Comparison of ENCODE assay signal across 8 mouse cellular contexts in genomic region chr17:46858749-46859444, GRCm38 (mm10). TPM values are rescaled to one million over a fixed set of nuclear protein-coding genes. Genes with fewer than 3 reads are reported as not detected.
DNase-seq lines count a peak whose midpoint lies in the region; ATAC-seq and TF ChIP-seq lines count a peak whose summit lies in the region.

No protein-coding gene starts in this region.

- TF ChIP-seq EP300 in heart, adult 2 months (IDR thresholded peaks at IDR 0.05; ENCODE audit: insufficient read depth, low read depth, low read length), result no peak
- TF ChIP-seq EP300 in CH12.LX (IDR thresholded peaks at IDR 0.05; ENCODE audit: low read length), result no peak; the same call in 1 of the 2 replicates

- H3K36me3 ChIP-seq in heart, adult 2 months (ENCODE audit: control insufficient read depth, insufficient read depth, low read length), result peaks cover 2% of the 10 kb centered on the region; the same call in 1 of the 2 replicates
- peaks cover 0 to 11% of the 10 kb centered on the region in 2 experiments for H3K36me3 ChIP-seq in CH12.LX (replicated peaks in 1 of 2; ENCODE audit: control insufficient read depth in 1 of 2, insufficient read depth in 1 of 2, low read length in 1 of 2)
- no peaks in the 10 kb centered on the region for H3K36me3 ChIP-seq in forebrain, embryonic 16.5 days (ENCODE audit: control insufficient read depth, insufficient read depth)
- no peaks in the 10 kb centered on the region for H3K36me3 ChIP-seq in macrophage (ENCODE audit: inconsistent target)

- TF ChIP-seq CTCF in heart, adult 2 months (IDR thresholded peaks at IDR 0.05), result no peak
- TF ChIP-seq CTCF in CH12.LX (conservative IDR thresholded peaks at IDR 0.05 in 1 of 2, IDR thresholded peaks at IDR 0.05 in 1 of 2; ENCODE audit: low read depth in 2 of 2, low read length in 2 of 2), result no peak

- peak overlapping the region; percentile 100 for H3K27ac ChIP-seq in heart, adult 2 months
- no peak overlapping the region for H3K27ac ChIP-seq in CH12.LX (ENCODE audit: insufficient read depth, low read depth)
- peak overlapping the region; percentile 100 for H3K27ac ChIP-seq in forebrain, embryonic 16.5 days (ENCODE audit: low read length)
- no peak overlapping the region for H3K27ac ChIP-seq in macrophage

- no peaks in the 10 kb centered on the region for H3K9me3 ChIP-seq in CH12.LX (replicated peaks; ENCODE audit: low read length)
- H3K9me3 ChIP-seq in forebrain, embryonic 16.5 days (ENCODE audit: control insufficient read depth, low read length), result no peaks in the 10 kb centered on the region

- H3K4me2 ChIP-seq in CH12.LX (ENCODE audit: insufficient read depth, low read depth, poor library complexity, severe bottlenecking), result peak overlapping the region; percentile 83
- peak overlapping the region; percentile 47 for H3K4me2 ChIP-seq in forebrain, embryonic 16.5 days (ENCODE audit: low read length)

- in situ Hi-C loops in CH12.LX (cut with MboI; ENCODE audit: low pct_ligation_motif_present, low pct_unique_long_range_greater_than_20kb, low sequenced_read_pairs), result no loop called here

- H3K27me3 ChIP-seq in heart, adult 2 months (ENCODE audit: control insufficient read depth, insufficient read depth, low read length), result no peaks in the 10 kb centered on the region
- no peaks in the 10 kb centered on the region for H3K27me3 ChIP-seq in CH12.LX (replicated peaks)
- H3K27me3 ChIP-seq in forebrain, embryonic 16.5 days (replicated peaks; ENCODE audit: control insufficient read depth, insufficient read depth, low read length), result no peaks in the 10 kb centered on the region

- H3K79me2 ChIP-seq in heart, adult 2 months (replicated peaks; ENCODE audit: control insufficient read depth, insufficient read depth, low read length), result no peaks in the 10 kb centered on the region
- H3K79me2 ChIP-seq in CH12.LX (replicated peaks; ENCODE audit: control insufficient read depth, extremely low read depth, insufficient read depth, poor library complexity, severe bottlenecking) (peaks cover 28% of the 10 kb centered on the region), macrophage (ENCODE audit: inconsistent target) (peaks cover 26% of the 10 kb centered on the region)

- H3K4me3 ChIP-seq in heart, adult 2 months, result peak overlapping the region; percentile 86
- peak overlapping the region in 1 of 3 experiments; percentile 8 for H3K4me3 ChIP-seq in CH12.LX (replicated peaks in 1 of 3; ENCODE audit: low read depth in 2 of 3, low read length in 2 of 3, poor library complexity in 1 of 3)
- peak overlapping the region; percentile 91 for H3K4me3 ChIP-seq in forebrain, embryonic 16.5 days (replicated peaks; ENCODE audit: low read length)
- H3K4me3 ChIP-seq in macrophage (ENCODE audit: inconsistent target), result peak overlapping the region; percentile 10; the same call in 1 of the 2 replicates

- dilution Hi-C loops in CH12.LX (cut with MboI; ENCODE audit: extremely low pct_ligation_motif_present, extremely low pct_unique_long_range_greater_than_20kb, low sequenced_read_pairs), result no loop called here

- no peak for ATAC-seq in forebrain, embryonic 16.5 days

- TF ChIP-seq RAD21 in CH12.LX (IDR thresholded peaks at IDR 0.05; ENCODE audit: low read depth, low read length), result no peak

- peaks cover 7% of the 10 kb centered on the region for H3K4me1 ChIP-seq in heart, adult 2 months (ENCODE audit: control insufficient read depth, insufficient read depth, low read length)
- H3K4me1 ChIP-seq in CH12.LX (ENCODE audit: control insufficient read depth in 1 of 2, insufficient read depth in 2 of 2), result peaks cover 5 to 32% of the 10 kb centered on the region in 2 experiments; a peak in 3 of 4 replicates
- H3K4me1 ChIP-seq in forebrain, embryonic 16.5 days (replicated peaks; ENCODE audit: control insufficient read depth, insufficient read depth, low read length), result peaks cover 34% of the 10 kb centered on the region

- intact Hi-C loops in heart, adult 2 months (cut with DNase I), result loop anchor here (2.0 kb wide), 1 partner anchor 76 kb away; the partner anchor contains the start of gene Rpl7l1
- intact Hi-C loops in heart, postnatal 10 days (cut with DNase I), result no loop called here

- no peak for TF ChIP-seq POLR2A in heart, adult 2 months (IDR thresholded peaks at IDR 0.05; ENCODE audit: insufficient read depth, low read depth, low read length)
- no peak for TF ChIP-seq POLR2A in CH12.LX (IDR thresholded peaks at IDR 0.05; ENCODE audit: low read depth, low read length)

- DNase-seq in heart, adult 2 months, result no peak
- DNase-seq in heart, postnatal 10 days, result no peak
- DNase-seq in CH12.LX (ENCODE audit: extremely low read depth), result peak; percentile 46
- DNase-seq in thymus, postnatal 4 days, result no peak
- DNase-seq in thymus, adult 18-20 months, result no peak
- DNase-seq in urinary bladder, adult 2 months (ENCODE audit: low spot score), result no peak

- 25% methylated on average over 9 of the region's 9 CpGs for WGBS in heart, adult 2 months
- WGBS in forebrain, embryonic 16.5 days, result 14% methylated on average over 9 of the region's 9 CpGs
- WGBS in macrophage (ENCODE audit: missing documents), result 49% methylated on average over 7 of the region's 9 CpGs

- no peak overlapping the region for H3K9ac ChIP-seq in heart, adult 2 months (ENCODE audit: low read depth, low read length)
- peak overlapping the region; percentile 99 for H3K9ac ChIP-seq in CH12.LX (ENCODE audit: insufficient read depth, low read depth)
- peak overlapping the region; percentile 100 for H3K9ac ChIP-seq in forebrain, embryonic 16.5 days (replicated peaks; ENCODE audit: low read depth, low read length)

TF ChIP-seq in CH12.LX, 34 proteins besides CTCF, POLR2A, EP300 and RAD21 (continues in another document):
- TF ChIP-seq TCF12 (IDR thresholded peaks at IDR 0.05; ENCODE audit: low read depth, low read length) (no peak), JUN (IDR thresholded peaks at IDR 0.05; ENCODE audit: insufficient read depth, low read depth, low read length) (no peak), UBTF (IDR thresholded peaks at IDR 0.05; ENCODE audit: low read depth, low read length) (no peak), MYC (IDR thresholded peaks at IDR 0.05; ENCODE audit: low read depth, low read length) (no peak), CHD1 (IDR thresholded peaks at IDR 0.05; ENCODE audit: low read depth, low read length) (peak; percentile 82; the same call in 1 of the 2 replicates), ZKSCAN1 (IDR thresholded peaks at IDR 0.05; ENCODE audit: borderline replicate concordance, low read depth, low read length) (no peak), ZMIZ1 (IDR thresholded peaks at IDR 0.05; ENCODE audit: low read depth, low read length) (no peak), E2F4 (IDR thresholded peaks at IDR 0.05; ENCODE audit: insufficient replicate concordance, low read depth, low read length) (0 out of 2 replicates have a peak, but pooled peaks have one; percentile 19), NRF1 (IDR thresholded peaks at IDR 0.05; ENCODE audit: low read depth, low read length) (no peak), MAFK (IDR thresholded peaks at IDR 0.05; ENCODE audit: insufficient replicate concordance, low read length) (no peak), RCOR1 (conservative IDR thresholded peaks at IDR 0.05; ENCODE audit: low read depth, low read length) (no peak), ZNF384 (IDR thresholded peaks at IDR 0.05; ENCODE audit: low read depth, low read length) (peak; percentile 73; the same call in 1 of the 2 replicates), ETS1 (conservative IDR thresholded peaks at IDR 0.05; ENCODE audit: low read depth, low read length) (no peak), GABPA (IDR thresholded peaks at IDR 0.05; ENCODE audit: insufficient replicate concordance, low read depth, low read length) (no peak)

RNA-seq across cellular contexts. Expression of gene Bicral, which starts 0.6 kb away (rescaled TPM):
- 10 to 100 TPM; 12.3 to 15.7 TPM for total RNA-seq in heart, adult 2 months (2021)
- 7.4 and 9.6 TPM in 2 replicates for polyA plus RNA-seq in heart, adult 2 months (2012; rRNA removed)
- 10 to 100 TPM; 12.7 to 15.4 TPM for total RNA-seq in heart, postnatal 10 days (2021)
- total RNA-seq in CH12.LX (2012; rRNA removed) (7.1 and 7.4 TPM in 2 replicates), CH12.LX (2014; rRNA removed) (2.4 and 3.0 TPM in 2 replicates)
- polyA plus RNA-seq in CH12.LX (2012; ENCODE audit: insufficient read length, low read depth) (5.0 and 5.9 TPM in 2 replicates), macrophage (2018) (9.3 to 10.1 TPM (median 9.6 TPM) in 3 replicates)
- 8.8 and 10.0 TPM in 2 replicates for polyA plus RNA-seq in forebrain, embryonic 16.5 days (2015; fragmentation: Nextera tagmentation; extraction: Ambion mirVana)
- total RNA-seq in macrophage (2018; cell fraction: chromatin; rRNA removed), result 10 to 100 TPM in 25 of 26 experiments, 1 to 10 TPM in 1; 9.1 to 43.6 (median 25.7) TPM
- 10 to 100 TPM in 23 of 26 experiments, 1 to 10 TPM in 3; 5.6 to 21.0 (median 16.7) TPM for total RNA-seq in macrophage (2018; cell fraction: cytosol; rRNA removed)
- total RNA-seq in macrophage (2018; cell fraction: nucleus; rRNA removed), result 10 to 100 TPM in 21 of 26 experiments, 1 to 10 TPM in 5; 6.5 to 29.0 (median 19.3) TPM
- 9.1 and 15.2 TPM in 2 replicates for polyA plus RNA-seq in urinary bladder, adult 2 months (2012; rRNA removed)

RNA-seq across cellular contexts. Expression of gene Tbcc, which starts 31.6 kb away (rescaled TPM):
- total RNA-seq in heart, adult 2 months (2021), result 10 to 100 TPM; 16.3 TPM
- polyA plus RNA-seq in heart, adult 2 months (2012; rRNA removed), result 12.7 and 13.3 TPM in 2 replicates
- 10 to 100 TPM; 21.1 to 24.0 TPM for total RNA-seq in heart, postnatal 10 days (2021)
- 27.8 and 32.8 TPM in 2 replicates for total RNA-seq in CH12.LX (2012; rRNA removed)
- total RNA-seq in CH12.LX (2014; rRNA removed), result 19.4 and 21.6 TPM in 2 replicates
- 15.1 and 16.4 TPM in 2 replicates for polyA plus RNA-seq in CH12.LX (2012; ENCODE audit: insufficient read length, low read depth)
- 52.6 and 55.6 TPM in 2 replicates for polyA plus RNA-seq in forebrain, embryonic 16.5 days (2015; fragmentation: Nextera tagmentation; extraction: Ambion mirVana)
- 10 to 100 TPM in 5 of 26 experiments, 1 to 10 TPM in 20, not detected in 1; 2.5 to 15.6 (median 5.9) TPM for total RNA-seq in macrophage (2018; cell fraction: chromatin; rRNA removed)
- total RNA-seq in macrophage (2018; cell fraction: cytosol; rRNA removed), result 10 to 100 TPM in 23 of 26 experiments, 1 to 10 TPM in 3; 8.5 to 19.6 (median 14.6) TPM
- 10 to 100 TPM in 12 of 26 experiments, 1 to 10 TPM in 14; 4.0 to 19.1 (median 9.8) TPM for total RNA-seq in macrophage (2018; cell fraction: nucleus; rRNA removed)
- 6.2 to 17.0 TPM (median 13.3 TPM) in 3 replicates for polyA plus RNA-seq in macrophage (2018)
- 20.3 and 21.5 TPM in 2 replicates for polyA plus RNA-seq in urinary bladder, adult 2 months (2012; rRNA removed)

RNA-seq across cellular contexts. Expression of gene Prph2, which starts 51.4 kb away (rescaled TPM):
- total RNA-seq in heart, adult 2 months (2021), result not detected
- not detected in 2 replicates for polyA plus RNA-seq in heart, adult 2 months (2012; rRNA removed)
- not detected for total RNA-seq in heart, postnatal 10 days (2021)
- total RNA-seq in CH12.LX (2012; rRNA removed) (not detected in 2 replicates), CH12.LX (2014; rRNA removed) (not detected in 2 replicates)
- polyA plus RNA-seq in CH12.LX (2012; ENCODE audit: insufficient read length, low read depth) (not detected in 2 replicates), macrophage (2018) (not detected in 3 replicates)
- polyA plus RNA-seq in forebrain, embryonic 16.5 days (2015; fragmentation: Nextera tagmentation; extraction: Ambion mirVana), result not detected in 2 replicates
- total RNA-seq in macrophage (2018; cell fraction: chromatin; rRNA removed), result not detected
- not detected for total RNA-seq in macrophage (2018; cell fraction: cytosol; rRNA removed)
- total RNA-seq in macrophage (2018; cell fraction: nucleus; rRNA removed), result not detected
- polyA plus RNA-seq in urinary bladder, adult 2 months (2012; rRNA removed), result not detected in 2 replicates

Comparison
In these comparisons a context has a peak if more than half of its experiments do, and no peak if none do; other contexts are left out.
1. H3K27ac ChIP-seq: peak in heart, adult 2 months (single experiment) and forebrain, embryonic 16.5 days (single experiment); none in CH12.LX (single experiment) and macrophage (single experiment).